Mouse (Mus musculus): ENCODE data around the gene Ces4a. TPM values are rescaled to one million over a fixed set of nuclear protein-coding genes. Genes with fewer than 3 reads are reported as not detected.
"Not testable (repeated sequence)": the region's sequence is repeated elsewhere in the genome, so short reads cannot be mapped to it uniquely, and the experiment has no call there.

Gene Ces4a
- total RNA-seq (2022): not detected

DNA sequence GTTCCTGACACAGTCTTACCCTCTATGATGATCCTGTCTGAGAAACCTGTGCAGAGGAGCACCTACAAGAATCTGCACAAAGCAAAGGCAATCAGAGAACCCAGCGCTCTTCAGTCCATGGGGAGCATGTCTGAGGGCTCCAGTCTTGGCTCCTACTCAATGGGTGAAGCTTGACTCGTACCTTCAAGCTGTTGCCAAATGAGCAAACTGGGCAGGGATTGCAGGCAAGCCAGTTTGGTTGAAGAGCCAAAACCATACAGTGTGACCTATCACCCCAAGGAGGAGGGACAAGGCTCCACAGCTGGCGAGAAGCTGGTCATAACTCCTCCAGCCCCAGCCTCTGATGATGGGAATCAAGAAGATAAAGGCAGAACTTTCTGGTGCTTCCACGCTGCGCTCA, at the start of gene Ces4a:
Ces4a (plus strand) TSS at position 292 of the 400 bp plus-strand sequence.
- no peak for DNase-seq (ENCODE audit: low spot score)

- peak; percentile 5 for DNase-seq (ENCODE audit: low spot score)
Measured at GRCm38 (mm10) chr8:105083449-105084050, 48.0 kb upstream of the Ces4a start, which contains the start of gene Ces3b. Gene Ces3b, plus strand, starts transcription at chr8:105083753.

GRCm38 (mm10) chr8:105088166-105088565, 43.4 kb upstream of the Ces4a start:
- DNase-seq (ENCODE audit: low spot score): not testable (repeated sequence)

- no peak for DNase-seq (ENCODE audit: low spot score)
Measured at GRCm38 (mm10) chr8:105088581-105088980, 43.0 kb upstream of the Ces4a start.

GRCm38 (mm10) chr8:105093992-105094391, 37.6 kb upstream of the Ces4a start:
- DNase-seq (ENCODE audit: low spot score): no peak

GRCm38 (mm10) chr8:105102101-105102785, 29.4 kb upstream of the Ces4a start:
- DNase-seq (ENCODE audit: low spot score): not testable (repeated sequence)

GRCm38 (mm10) chr8:105103701-105104100, 27.9 kb upstream of the Ces4a start:
- not testable (repeated sequence) for DNase-seq (ENCODE audit: low spot score)

- no peak for DNase-seq (ENCODE audit: low spot score)
Measured at GRCm38 (mm10) chr8:105104220-105104619, 27.4 kb upstream of the Ces4a start.

GRCm38 (mm10) chr8:105129864-105130263, 1.7 kb upstream of the Ces4a start:
- no peak for DNase-seq (ENCODE audit: low spot score)

DNA sequence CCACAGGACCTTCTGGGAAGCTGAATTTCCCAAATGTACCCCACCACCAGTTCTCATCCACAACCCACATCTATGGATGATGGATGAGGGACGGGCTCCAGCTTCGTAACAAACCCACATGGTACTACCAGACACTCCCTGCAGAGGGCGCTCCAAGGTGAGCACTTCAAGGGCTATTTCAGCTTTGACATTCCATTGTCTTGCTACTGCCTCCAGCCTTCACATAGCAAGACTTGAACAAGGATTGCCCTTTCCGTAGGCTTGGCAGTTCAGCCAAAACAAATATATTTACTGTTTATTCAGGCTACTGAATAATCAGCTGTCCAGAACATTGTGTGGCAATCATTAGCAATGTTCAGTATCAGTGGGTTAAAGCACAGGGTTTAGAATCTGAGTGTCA, 6.8 kb downstream of the Ces4a start:
- DNase-seq (ENCODE audit: low spot score): peak; percentile 72

- no peak for DNase-seq (ENCODE audit: low spot score)
Measured at GRCm38 (mm10) chr8:105142395-105142794, 10.8 kb downstream of the Ces4a start.

- DNase-seq (ENCODE audit: low spot score): no peak
Measured at GRCm38 (mm10) chr8:105151654-105152053, 20.1 kb downstream of the Ces4a start.

DNA sequence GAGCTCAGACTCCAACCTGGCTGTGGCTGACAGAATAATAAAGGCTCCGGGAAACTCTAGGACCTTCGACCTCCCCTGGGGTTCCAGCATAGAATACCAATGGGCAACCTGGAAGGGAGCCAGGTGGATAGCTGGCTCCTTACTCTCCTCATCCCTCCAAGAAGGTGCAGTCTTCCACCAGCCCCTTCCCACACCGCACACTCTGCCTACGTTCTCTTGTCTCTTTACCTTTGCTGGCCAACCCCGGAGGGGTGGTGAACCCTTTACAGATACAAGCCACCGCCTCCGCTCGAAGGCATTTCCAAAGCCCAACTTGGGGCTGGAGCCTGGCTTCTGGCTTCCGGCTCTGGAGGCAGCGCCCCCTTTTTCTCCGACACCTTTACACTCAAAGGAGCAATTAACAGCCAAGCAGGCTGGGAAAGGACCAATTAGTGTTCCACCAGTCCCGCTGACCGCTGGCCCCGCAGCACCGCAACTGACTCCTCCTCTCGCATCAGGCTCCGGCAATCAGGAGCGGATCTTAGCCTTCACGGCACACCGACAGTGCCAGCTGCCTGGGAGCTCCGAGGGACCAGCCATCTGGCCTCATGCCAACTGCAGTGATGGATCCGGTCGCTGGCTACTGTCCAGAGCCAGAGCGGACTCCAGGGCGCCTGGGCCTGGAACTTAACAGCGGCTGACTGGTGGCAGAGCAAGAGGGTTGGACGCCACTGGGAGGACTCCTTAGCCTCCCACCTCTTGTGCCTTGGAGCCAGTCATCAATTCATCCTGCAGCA, 21.2 kb downstream of the Ces4a start:
- DNase-seq (ENCODE audit: low spot score): peak; percentile 31

DNA sequence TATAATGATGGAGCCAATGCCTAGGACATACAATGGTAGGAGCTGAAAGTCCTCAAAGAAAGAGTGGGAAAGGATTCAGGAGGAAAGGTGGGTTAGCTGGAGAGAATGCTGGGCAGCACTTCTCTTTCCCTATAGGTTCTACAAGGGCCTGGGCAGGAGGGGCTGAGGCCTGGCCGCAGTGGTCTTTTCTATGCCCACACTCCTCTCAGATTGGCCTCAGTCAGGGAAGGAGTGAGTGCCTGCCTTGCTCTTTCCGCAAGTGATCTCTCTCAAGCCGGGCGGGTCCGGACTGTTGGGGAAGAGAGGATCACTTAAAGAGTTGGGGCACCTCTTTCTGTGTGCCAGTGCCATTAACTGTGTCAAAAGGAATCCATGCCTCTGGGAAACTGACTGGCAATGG, 22.7 kb downstream of the Ces4a start:
- DNase-seq (ENCODE audit: low spot score): no peak

- DNase-seq (ENCODE audit: low spot score): no peak
Measured at GRCm38 (mm10) chr8:105155091-105155745, 23.6 kb downstream of the Ces4a start.

DNA sequence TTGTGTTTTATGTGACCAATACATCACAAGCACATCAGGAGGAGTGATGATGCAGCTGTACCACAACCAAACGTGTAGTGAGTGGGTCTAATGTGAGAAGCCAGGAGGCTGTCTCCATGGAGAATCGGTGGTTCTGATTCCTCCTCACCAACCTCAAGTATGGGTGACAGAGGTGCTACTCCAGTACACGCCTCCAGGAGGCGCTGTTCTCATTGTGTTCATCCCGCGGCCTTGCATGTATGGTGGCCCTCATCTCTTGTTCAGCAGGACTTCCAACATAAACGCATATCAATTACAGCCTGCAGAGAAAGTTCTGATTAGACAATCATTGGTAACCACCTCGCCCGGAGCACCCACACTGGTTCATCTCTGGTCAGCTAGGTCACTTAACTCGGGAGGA, 26.0 kb downstream of the Ces4a start:
- no peak for DNase-seq (ENCODE audit: low spot score)

- DNase-seq (ENCODE audit: low spot score): no peak
Measured at GRCm38 (mm10) chr8:105158084-105158483, 26.5 kb downstream of the Ces4a start.

GRCm38 (mm10) chr8:105161121-105161652, 29.6 kb downstream of the Ces4a start:
- no peak for DNase-seq (ENCODE audit: low spot score)

- no peak for DNase-seq (ENCODE audit: low spot score)
Measured at GRCm38 (mm10) chr8:105164272-105164902, 32.8 kb downstream of the Ces4a start.

GRCm38 (mm10) chr8:105165191-105165590, 33.6 kb downstream of the Ces4a start:
- DNase-seq (ENCODE audit: low spot score): no peak

DNA sequence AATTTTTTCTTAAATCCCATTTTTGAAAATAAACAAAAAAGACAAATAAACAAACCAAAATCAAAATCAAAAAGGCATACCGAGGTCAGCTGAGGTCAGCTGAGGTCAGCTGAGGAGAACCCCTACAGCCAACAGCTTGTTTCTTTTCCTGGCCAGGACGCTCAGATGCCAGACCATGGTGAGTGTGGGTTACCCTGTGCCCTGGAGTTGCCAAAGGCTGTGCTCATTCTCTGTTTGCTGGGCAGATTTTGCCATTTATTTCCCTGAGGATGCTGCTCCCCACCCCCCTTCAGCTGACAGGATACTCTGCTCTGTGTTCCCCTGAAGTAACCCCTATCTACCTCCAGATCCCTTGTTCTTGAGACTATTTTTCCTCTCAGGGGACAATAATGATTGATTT, 35.5 kb downstream of the Ces4a start:
- DNase-seq (ENCODE audit: low spot score): no peak

All from heart, adult 8-10 months (tissue).